Mouse (Mus musculus): ENCODE results near the gene Insyn1.

The Insyn1 gene

GRCm38 (mm10) chr9:58487851-58488801 is at the start of gene Insyn1:
TSS of gene Insyn1 (plus strand) at chr9:58488603.
- DNase-seq (ENCODE audit: low spot score in 2 of 2) = peak; percentile 28 to 44

- DNase-seq (ENCODE audit: low spot score in 2 of 2) = no peak
These were observed 49.4 kb upstream of the Insyn1 start for GRCm38 (mm10) chr9:58438921-58439396.

- peak; percentile 43 to 50 for DNase-seq (ENCODE audit: low spot score in 2 of 2)
These were observed 48.3 kb upstream of the Insyn1 start for GRCm38 (mm10) chr9:58440100-58440499.

- DNase-seq (ENCODE audit: low spot score in 2 of 2) = peak; percentile 8 to 19
These were observed 47.8 kb upstream of the Insyn1 start for GRCm38 (mm10) chr9:58440614-58441013.

GRCm38 (mm10) chr9:58441351-58442104 is 46.9 kb upstream of the Insyn1 start:
- DNase-seq (ENCODE audit: low spot score in 2 of 2) = no peak

GRCm38 (mm10) chr9:58442105-58443010 is 46.0 kb upstream of the Insyn1 start:
- DNase-seq (ENCODE audit: low spot score in 2 of 2) = no peak

GRCm38 (mm10) chr9:58443061-58443460 is 45.3 kb upstream of the Insyn1 start:
- DNase-seq (ENCODE audit: low spot score in 2 of 2) = no peak

GRCm38 (mm10) chr9:58446829-58447228 is 41.6 kb upstream of the Insyn1 start:
- DNase-seq (ENCODE audit: low spot score in 2 of 2) = no peak

- no peak for DNase-seq (ENCODE audit: low spot score in 2 of 2)
These were observed 40.3 kb upstream of the Insyn1 start for GRCm38 (mm10) chr9:58447997-58448595.

GRCm38 (mm10) chr9:58449526-58449925 is 38.9 kb upstream of the Insyn1 start:
- no peak for DNase-seq (ENCODE audit: low spot score in 2 of 2)

GRCm38 (mm10) chr9:58453791-58454378 is 34.5 kb upstream of the Insyn1 start:
- DNase-seq (ENCODE audit: low spot score in 2 of 2) = no peak

- DNase-seq (ENCODE audit: low spot score in 2 of 2) = no peak
These were observed 33.5 kb upstream of the Insyn1 start for GRCm38 (mm10) chr9:58454886-58455285.

- DNase-seq (ENCODE audit: low spot score in 2 of 2) = no peak
These were observed 32.6 kb upstream of the Insyn1 start for GRCm38 (mm10) chr9:58455798-58456197.

- DNase-seq (ENCODE audit: low spot score in 2 of 2) = no peak
These were observed 30.9 kb upstream of the Insyn1 start for GRCm38 (mm10) chr9:58457481-58457955.

GRCm38 (mm10) chr9:58458341-58458740 is 30.1 kb upstream of the Insyn1 start:
- DNase-seq (ENCODE audit: low spot score in 2 of 2) = peak in 1 of 2 experiments; percentile 7

GRCm38 (mm10) chr9:58458856-58459553 is 29.4 kb upstream of the Insyn1 start:
- DNase-seq (ENCODE audit: low spot score in 2 of 2) = peak; percentile 33 to 46

- DNase-seq (ENCODE audit: low spot score in 2 of 2) = peak in 1 of 2 experiments; percentile 48
These were observed 20.9 kb upstream of the Insyn1 start for GRCm38 (mm10) chr9:58467345-58468025.

GRCm38 (mm10) chr9:58470466-58470865 is 17.9 kb upstream of the Insyn1 start:
- DNase-seq (ENCODE audit: low spot score in 2 of 2) = no peak

- no peak for DNase-seq (ENCODE audit: low spot score in 2 of 2)
These were observed 15.1 kb upstream of the Insyn1 start for GRCm38 (mm10) chr9:58473211-58473815.
